Comparison of ENCODE assay signal across 8 mouse cellular contexts in genomic region chr6:103674332-103674731, GRCm38 (mm10).
A peak's percentile ranks its signal among the peaks of the same experiment; 100 is the strongest.
DNase-seq lines count a peak whose midpoint lies in the region; ATAC-seq lines count a peak whose summit lies in the region.

No protein-coding gene starts in this region.

- DNase-seq in adrenal gland, postnatal 10 days, result peak; percentile 2
- DNase-seq in adrenal gland, postnatal 4 days (ENCODE audit: low spot score in 2 of 2), result no peak
- DNase-seq in spleen, adult 18-20 months, result peak; percentile 3
- DNase-seq in spleen, postnatal 4 days (ENCODE audit: low spot score in 2 of 2), result no peak
- DNase-seq in layer of hippocampus, postnatal 36 days, result peak; percentile 75 to 78
- peak; percentile 23 for DNase-seq in ovary, postnatal 36 days (ENCODE audit: low spot score)

- ATAC-seq in erythroid progenitor cell, adult 5-6 weeks (replicated peaks; ENCODE audit: low FRiP score, poor library complexity, severe bottlenecking), result no peak
- no peak for ATAC-seq in inflammation-experienced regulatory T-cells, adult 6 months

Comparison
In these comparisons a context has a peak if more than half of its experiments do, and no peak if none do; other contexts are left out.
1. DNase-seq: peak in adrenal gland, postnatal 10 days (single experiment), spleen, adult 18-20 months (2 of 2), layer of hippocampus, postnatal 36 days (2 of 2) and ovary, postnatal 36 days (single experiment); none in adrenal gland, postnatal 4 days (0 of 2) and spleen, postnatal 4 days (0 of 2).